Mouse (Mus musculus) liver, adult 2 months (tissue): ENCODE results near the gene Gm20388. TPM values are rescaled to one million over a fixed set of nuclear protein-coding genes. Genes with fewer than 3 reads are reported as not detected.

Experiments used
- DNase-seq: peaks from one replicate; pipeline ENCODE4 v3.0.0-alpha.2; 2011; ENCODE audit warnings: low read depth, low spot score; ENCODE audit errors: extremely low read depth
- H3K27ac ChIP-seq: fragments of 200-500 bp; replicated peaks from 2 replicates; pipeline ENCODE4 v1.5.1; 2012; ENCODE audit warnings: low read depth, mild to moderate bottlenecking, control low read depth, inconsistent platforms, low read length; ENCODE audit not compliant: insufficient read depth
- H3K27me3 ChIP-seq: fragments of 200-500 bp; 2 replicates; pipeline ENCODE4 v1.6.1; 2012; ENCODE audit warnings: mild to moderate bottlenecking, moderate library complexity, low read length, inconsistent platforms; ENCODE audit not compliant: control insufficient read depth, insufficient read depth
- H3K36me3 ChIP-seq: fragments of 200-500 bp; 2 replicates; pipeline ENCODE4 v1.6.1; 2012; ENCODE audit warnings: low read length, inconsistent platforms; ENCODE audit not compliant: control insufficient read depth, insufficient read depth
- H3K4me1 ChIP-seq: fragments of 200-500 bp; 2 replicates; pipeline ENCODE4 v1.6.1; 2011; ENCODE audit warnings: low read length; ENCODE audit not compliant: control insufficient read depth, insufficient read depth
- H3K4me3 ChIP-seq: fragments of 200-500 bp; 2 replicates; pipeline ENCODE4 v1.5.1; 2011; ENCODE audit warnings: low read depth, mild to moderate bottlenecking, control low read depth, low read length, moderate library complexity; ENCODE audit not compliant: insufficient read depth
- H3K79me2 ChIP-seq: fragments of 200-500 bp; 2 replicates; pipeline ENCODE4 v1.6.1; 2012; ENCODE audit warnings: inconsistent platforms, mild to moderate bottlenecking, low read length, moderate library complexity; ENCODE audit not compliant: control insufficient read depth, insufficient read depth
- H3K9ac ChIP-seq: fragments of 200-500 bp; 2 replicates; pipeline ENCODE4 v1.6.1; 2012; ENCODE audit warnings: low read depth, mild to moderate bottlenecking, control low read depth, inconsistent platforms, low read length
- CTCF ChIP-seq: fragments of 200-500 bp; IDR thresholded peaks from 2 replicates; pipeline ENCODE4 v1.5.1; 2011; ENCODE audit warnings: low read depth, low read length, control low read depth
- POLR2A ChIP-seq: fragments of 200-500 bp; IDR thresholded peaks from 2 replicates; pipeline ENCODE4 v1.6.1; 2011; ENCODE audit warnings: low read length, control low read depth; ENCODE audit not compliant: insufficient read depth; ENCODE audit errors: extremely low read depth
- WGBS: fragments of 180-500 bp; shearing (Covaris S2); methylation state at CpG from one replicate; pipeline ENCODE4 v1.1.7; 2018; 5-methylcytosine and 5-hydroxymethylcytosine counted together
- polyA plus RNA-seq: library from polyadenylated mRNA; depleted of rRNA; stranded (reverse); fragments of >200 nt; gene quantifications from 2 replicates; pipeline ENCODE4 v1.2.3, GENCODE M21; 2012
- total RNA-seq: library from RNA; depleted of rRNA; stranded (reverse); fragments of >200 nt; gene quantifications from 2 replicates; pipeline ENCODE4 v1.2.3, GENCODE M21; 2014

Gene Gm20388
- total and polyA plus RNA-seq, 2 experiments: 6.4 to 19.9 TPM

- TF ChIP-seq CTCF (no peak), POLR2A (no peak)
- Histone ChIP-seq H3K36me3 (no peaks in the 10 kb centered on the region), H3K27ac (no peak overlapping the region), H3K79me2 (peaks cover 43% of the 10 kb centered on the region; the same call in 1 of the 2 replicates), H3K4me1 (peaks cover 15% of the 10 kb centered on the region), H3K27me3 (no peaks in the 10 kb centered on the region), H3K4me3 (no peak overlapping the region), H3K9ac (no peak overlapping the region)
- 65% methylated on average over 2 of the region's 2 CpGs for WGBS
- no peak for DNase-seq
These were observed 3021.9 kb downstream of the Gm20388 start for GRCm38 (mm10) chr8:122932561-122932959.

DNA sequence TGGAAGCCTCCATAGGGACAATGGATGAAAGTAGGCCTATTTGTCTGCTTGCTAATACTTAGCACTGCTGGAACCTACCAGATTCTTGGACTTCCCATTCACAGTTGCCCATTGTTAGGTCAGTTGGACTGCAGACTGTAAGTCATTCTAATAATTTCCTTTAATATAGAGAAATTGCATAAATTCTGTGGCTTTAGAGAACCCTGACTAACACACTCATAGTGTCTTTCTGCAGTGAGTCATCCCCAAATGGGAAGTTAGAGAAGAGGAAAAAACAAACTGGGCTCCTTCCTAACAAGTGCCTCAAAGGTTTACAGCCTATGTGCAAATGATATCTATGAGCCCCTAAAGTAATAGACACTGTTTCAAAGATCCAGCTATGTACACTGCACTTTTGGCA lies 3023.3 kb downstream of the Gm20388 start:
- Histone ChIP-seq H3K27ac (no peak overlapping the region), H3K9ac (no peak overlapping the region), H3K79me2 (peaks cover 47% of the 10 kb centered on the region; the same call in 1 of the 2 replicates), H3K27me3 (no peaks in the 10 kb centered on the region), H3K36me3 (no peaks in the 10 kb centered on the region), H3K4me1 (peaks cover 23% of the 10 kb centered on the region), H3K4me3 (no peak overlapping the region)
- TF ChIP-seq POLR2A (no peak), CTCF (no peak)
- peak; percentile 39 for DNase-seq

- TF ChIP-seq POLR2A: no peak
- no peak for TF ChIP-seq CTCF
- no peaks in the 10 kb centered on the region for H3K27me3 ChIP-seq
- no peak overlapping the region for H3K9ac ChIP-seq
- H3K36me3 ChIP-seq: no peaks in the 10 kb centered on the region
- no peak overlapping the region for H3K4me3 ChIP-seq
- no peak for DNase-seq
- 94% methylated on average over 1 of the region's 1 CpGs for WGBS
- peaks cover 52% of the 10 kb centered on the region; the same call in 1 of the 2 replicates for H3K79me2 ChIP-seq
- H3K4me1 ChIP-seq: peaks cover 26% of the 10 kb centered on the region
- no peak overlapping the region for H3K27ac ChIP-seq
These were observed 3024.5 kb downstream of the Gm20388 start for GRCm38 (mm10) chr8:122935118-122935517.

- no peak overlapping the region for H3K9ac ChIP-seq
- 49% methylated on average over 3 of the region's 3 CpGs for WGBS
- H3K27ac ChIP-seq: no peak overlapping the region
- no peak overlapping the region for H3K4me3 ChIP-seq
- TF ChIP-seq POLR2A (no peak), CTCF (no peak)
- DNase-seq: no peak
- peaks cover 57% of the 10 kb centered on the region; the same call in 1 of the 2 replicates for H3K79me2 ChIP-seq
- H3K4me1 ChIP-seq: peaks cover 26% of the 10 kb centered on the region
- no peaks in the 10 kb centered on the region for H3K27me3 ChIP-seq
- H3K36me3 ChIP-seq: no peaks in the 10 kb centered on the region
These were observed 3025.3 kb downstream of the Gm20388 start for GRCm38 (mm10) chr8:122935912-122936311.

GRCm38 (mm10) chr8:122937545-122938053 lies 3027.0 kb downstream of the Gm20388 start:
- WGBS: 35% methylated on average over 2 of the region's 2 CpGs
- DNase-seq: peak; percentile 50
- peaks cover 60% of the 10 kb centered on the region; the same call in 1 of the 2 replicates for H3K79me2 ChIP-seq
- H3K9ac ChIP-seq: no peak overlapping the region
- no peak overlapping the region for H3K4me3 ChIP-seq
- H3K27me3 ChIP-seq: no peaks in the 10 kb centered on the region
- TF ChIP-seq POLR2A (no peak), CTCF (no peak)
- H3K4me1 ChIP-seq: peaks cover 20% of the 10 kb centered on the region
- H3K36me3 ChIP-seq: no peaks in the 10 kb centered on the region
- peak overlapping the region; percentile 57 for H3K27ac ChIP-seq

GRCm38 (mm10) chr8:122938170-122938569 lies 3027.5 kb downstream of the Gm20388 start:
- H3K36me3 ChIP-seq: no peaks in the 10 kb centered on the region
- DNase-seq: no peak
- H3K27ac ChIP-seq: peak overlapping the region; percentile 57
- H3K79me2 ChIP-seq: peaks cover 61% of the 10 kb centered on the region; the same call in 1 of the 2 replicates
- no peak overlapping the region for H3K4me3 ChIP-seq
- no peak overlapping the region for H3K9ac ChIP-seq
- 88% methylated on average over 3 of the region's 3 CpGs for WGBS
- peaks cover 20% of the 10 kb centered on the region for H3K4me1 ChIP-seq
- H3K27me3 ChIP-seq: no peaks in the 10 kb centered on the region
- TF ChIP-seq CTCF: no peak
- no peak for TF ChIP-seq POLR2A
